Mouse (Mus musculus) lung, postnatal 0 days (tissue): Measurements from ENCODE around the gene Hlcs.

Experiments
- CTCF ChIP-seq: IDR thresholded peaks from 2 replicates; pipeline ENCODE4 v1.5.1; 2016; ENCODE audit warnings: antibody characterized with exemption, mild to moderate bottlenecking
- EP300 ChIP-seq: IDR thresholded peaks from 2 replicates; pipeline ENCODE4 v1.6.1; 2016; ENCODE audit warnings: antibody characterized with exemption, mild to moderate bottlenecking, control low read depth

DNA sequence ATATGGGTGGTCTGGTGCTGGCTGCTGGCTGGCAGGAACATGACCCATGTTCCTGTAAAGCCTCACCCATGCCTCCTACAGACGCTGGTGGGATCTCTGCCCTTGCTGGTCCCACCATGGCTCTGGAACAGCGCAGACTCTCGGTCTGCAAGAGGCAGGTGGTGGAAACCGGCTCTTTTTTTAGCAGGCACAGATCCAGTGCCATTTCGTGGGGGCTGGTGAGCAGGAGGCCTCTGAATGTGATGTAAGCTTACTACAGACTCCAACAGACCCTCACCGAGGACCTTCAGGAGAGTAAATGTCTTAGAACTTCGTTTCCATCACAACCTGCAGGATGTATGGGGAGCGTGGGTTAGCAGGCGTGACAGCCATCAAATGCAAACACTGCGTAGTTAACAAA is 172.6 kb downstream of the Hlcs start:
- no peak for TF ChIP-seq CTCF
- TF ChIP-seq EP300 = no peak
